Mouse (Mus musculus): ENCODE results near the gene Il6. TPM values are rescaled to one million over a fixed set of nuclear protein-coding genes. Genes with fewer than 3 reads are reported as not detected.
"Not testable (repeated sequence)": the region's sequence is repeated elsewhere in the genome, so short reads cannot be mapped to it uniquely, and the experiment has no call there.

Il6 gene
- polyA plus RNA-seq, 1 experiment from 2014 or later, result not detected

DNA sequence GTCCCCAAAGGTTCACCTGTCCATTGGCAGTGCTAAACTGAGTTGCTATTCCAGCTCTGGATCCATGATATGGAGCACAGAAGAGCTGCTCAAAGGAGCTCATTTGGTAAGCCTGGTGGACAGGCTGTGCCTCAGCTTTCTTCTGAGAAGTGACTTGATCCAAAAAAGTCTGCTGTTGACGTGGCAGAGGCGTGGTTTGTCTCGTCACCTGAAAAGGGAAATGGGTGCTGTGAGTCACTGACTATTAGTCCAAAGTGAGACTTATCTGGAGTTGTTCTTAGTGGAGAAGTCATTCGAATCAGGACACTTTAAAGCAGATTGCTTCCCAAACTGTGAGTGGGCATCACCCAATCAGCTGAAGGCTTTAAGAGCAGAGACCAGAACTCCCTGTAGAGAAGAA lies 26.9 kb downstream of the Il6 start:
- not testable (repeated sequence) for DNase-seq (ENCODE audit: low spot score); H3K4me1 ChIP-seq (replicated peaks); H3K9me3 ChIP-seq; H3K4me3 ChIP-seq; H3K27me3 ChIP-seq (ENCODE audit: insufficient read depth, poor library complexity, severe bottlenecking); H3K27ac ChIP-seq; H3K36me3 ChIP-seq
- WGBS, result 86% methylated on average over 4 of the region's 4 CpGs

DNA sequence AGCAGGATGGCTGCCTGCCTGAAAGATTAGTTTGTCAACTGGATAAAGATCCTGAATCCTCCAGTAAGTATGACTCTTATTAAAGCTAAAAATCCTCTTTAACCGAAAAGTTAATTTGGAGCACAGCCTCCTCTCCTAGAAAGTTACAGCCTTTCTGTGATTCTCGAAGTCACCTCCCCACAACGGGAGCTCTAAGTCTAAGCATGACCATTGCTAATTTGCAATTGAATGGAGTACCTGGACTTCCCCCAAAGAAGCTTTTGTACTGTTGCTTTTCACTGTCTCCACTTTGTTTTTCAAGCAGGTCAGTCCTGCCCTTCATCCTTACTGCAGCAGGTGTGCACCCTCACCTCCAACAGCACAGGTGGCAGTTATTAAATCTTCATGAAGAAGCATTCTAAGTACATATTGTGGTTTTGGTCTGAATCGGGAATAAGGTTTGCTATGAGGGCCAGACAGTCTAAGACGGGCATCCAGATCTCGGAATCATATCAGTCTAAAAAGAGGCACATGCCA lies 45.4 kb downstream of the Il6 start:
- Histone ChIP-seq H3K27ac (no peak overlapping the region), H3K36me3 (peaks cover 47% of the 10 kb centered on the region), H3K27me3 (ENCODE audit: insufficient read depth, poor library complexity, severe bottlenecking) (no peaks in the 10 kb centered on the region), H3K4me3 (no peak overlapping the region), H3K9me3 (no peaks in the 10 kb centered on the region), H3K4me1 (replicated peaks) (no peaks in the 10 kb centered on the region; the same call in 1 of the 2 replicates)
- 68% methylated on average over 6 of the region's 6 CpGs for WGBS
- DNase-seq (ENCODE audit: low spot score), result no peak

DNA sequence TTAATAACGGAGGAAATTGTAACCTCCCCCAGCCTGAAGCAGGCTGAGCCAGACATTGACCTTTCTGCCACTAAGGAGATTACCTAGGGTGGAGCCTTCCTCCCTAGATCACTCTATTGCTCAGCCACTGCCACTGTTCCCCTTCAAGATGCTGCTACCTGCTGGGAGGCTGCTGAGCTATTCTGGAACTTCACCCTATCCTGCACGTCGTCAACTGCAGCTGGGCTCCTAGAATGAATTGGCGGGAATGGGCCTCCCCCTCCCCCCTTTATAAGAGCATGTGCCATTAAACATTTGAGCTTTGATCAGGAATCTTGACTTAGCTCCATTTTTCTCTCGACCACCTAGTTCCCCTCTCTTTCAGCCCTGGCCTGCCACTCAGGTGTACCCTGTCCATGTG lies 46.7 kb downstream of the Il6 start:
- not testable (repeated sequence) for H3K9me3 ChIP-seq; H3K27me3 ChIP-seq (ENCODE audit: insufficient read depth, poor library complexity, severe bottlenecking); H3K4me1 ChIP-seq (replicated peaks); H3K4me3 ChIP-seq; H3K27ac ChIP-seq; DNase-seq (ENCODE audit: low spot score)
- H3K36me3 ChIP-seq, result peaks cover 60% of the 10 kb centered on the region
- WGBS, result 71% methylated on average over 5 of the region's 5 CpGs

DNA sequence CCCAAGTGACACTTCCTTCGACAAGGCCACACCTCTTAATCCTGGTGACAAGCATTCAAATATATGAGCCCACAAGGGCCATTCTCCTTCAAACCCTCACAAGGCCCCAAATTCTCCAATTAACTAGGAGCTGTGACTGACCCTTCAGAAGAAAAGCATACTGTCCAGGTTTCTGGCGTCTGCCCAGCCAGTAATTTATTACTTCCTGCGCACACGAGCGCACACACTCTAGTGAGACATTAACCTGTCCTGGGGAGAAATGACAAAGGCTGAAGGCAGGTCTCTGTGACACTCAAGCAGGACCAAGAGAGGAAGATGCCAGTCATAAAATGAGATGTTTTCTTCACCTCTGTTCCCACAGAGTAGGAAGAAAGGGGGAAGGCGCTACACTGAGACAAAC lies 54.8 kb downstream of the Il6 start:
- Histone ChIP-seq H3K4me1 (replicated peaks) (peaks cover 15% of the 10 kb centered on the region), H3K36me3 (peaks cover 90% of the 10 kb centered on the region), H3K4me3 (no peak overlapping the region), H3K27me3 (ENCODE audit: insufficient read depth, poor library complexity, severe bottlenecking) (no peaks in the 10 kb centered on the region), H3K27ac (no peak overlapping the region), H3K9me3 (no peaks in the 10 kb centered on the region)
- 89% methylated on average over 6 of the region's 6 CpGs for WGBS
- no peak for DNase-seq (ENCODE audit: low spot score)

Other genes with a start within 250 kb of the Il6 start
- 254 and 300 TPM in 2 replicates for gene Tyms, start 60.5 kb downstream of the Il6 start, polyA plus RNA-seq (2016; fragmentation: Nextera tagmentation; extraction: Ambion mirVana)
- 7.2 and 22.7 TPM in 2 replicates for gene Garem2, start 92.0 kb downstream of the Il6 start, polyA plus RNA-seq (2016; fragmentation: Nextera tagmentation; extraction: Ambion mirVana)
- gene 3110082J24Rik, start 93.0 kb downstream of the Il6 start, polyA plus RNA-seq (2016; fragmentation: Nextera tagmentation; extraction: Ambion mirVana), result 2.2 and 4.9 TPM in 2 replicates
- gene Hadha, start 142.0 kb downstream of the Il6 start, polyA plus RNA-seq (2016; fragmentation: Nextera tagmentation; extraction: Ambion mirVana), result 93.9 and 94.9 TPM in 2 replicates
- 93.0 and 100 TPM in 2 replicates for gene Hadhb, start 142.1 kb downstream of the Il6 start, polyA plus RNA-seq (2016; fragmentation: Nextera tagmentation; extraction: Ambion mirVana)
- gene Adgrf3, start 192.6 kb downstream of the Il6 start, polyA plus RNA-seq (2016; fragmentation: Nextera tagmentation; extraction: Ambion mirVana), result not detected in 2 replicates
- gene Selenoi, start 219.5 kb downstream of the Il6 start, polyA plus RNA-seq (2016; fragmentation: Nextera tagmentation; extraction: Ambion mirVana), result 17.3 and 17.9 TPM in 2 replicates